Mouse (Mus musculus): ENCODE results near the gene Fscn1. TPM values are rescaled to one million over a fixed set of nuclear protein-coding genes. Genes with fewer than 3 reads are reported as not detected.

Gene Fscn1
- polyA plus RNA-seq, 1 experiment from 2014 or later, result 120 TPM

DNA sequence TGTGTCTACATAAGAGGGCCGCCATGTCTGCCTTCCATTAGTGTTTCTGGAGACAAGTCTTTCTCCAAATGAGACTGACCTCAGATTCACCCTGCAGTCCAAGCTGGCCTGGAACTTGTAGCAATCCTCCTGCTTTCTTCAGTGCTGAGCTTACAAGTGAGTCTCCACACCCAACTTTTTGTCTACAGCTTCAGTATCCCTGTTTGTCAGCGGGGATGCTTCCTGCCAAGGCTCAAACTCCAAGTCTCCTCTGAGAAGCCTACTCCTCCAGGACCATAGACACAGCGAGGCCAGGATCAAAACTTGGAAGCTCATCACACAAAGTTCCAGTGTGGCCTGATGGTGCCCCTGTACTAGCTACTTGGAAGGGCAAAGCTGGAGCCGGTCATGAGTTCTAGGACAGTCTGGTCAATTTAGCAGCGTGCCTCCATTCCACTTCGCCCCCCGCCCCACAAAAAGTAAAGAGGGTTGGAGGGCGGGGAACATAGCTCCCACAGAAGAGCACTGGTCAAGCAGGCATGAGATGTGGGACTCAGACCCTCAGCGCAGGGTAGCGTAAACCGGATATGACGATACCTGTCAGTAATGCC is 32.7 kb upstream of the Fscn1 start:
- Histone ChIP-seq H3K9ac (ENCODE audit: low read length) (peak overlapping the region; percentile 42; the same call in 1 of the 2 replicates), H3K9me3 (ENCODE audit: control insufficient read depth, low read length) (no peaks in the 10 kb centered on the region), H3K4me2 (ENCODE audit: low read length) (no peak overlapping the region), H3K27ac (replicated peaks in 1 of 2; ENCODE audit: control insufficient read depth in 1 of 2, insufficient read depth in 1 of 2, low read depth in 2 of 2, low read length in 2 of 2) (peak overlapping the region; percentile 65 to 73), H3K27me3 (ENCODE audit: control insufficient read depth, insufficient read depth, low read length) (no peaks in the 10 kb centered on the region), H3K4me3 (ENCODE audit: control insufficient read depth in 1 of 2, insufficient read depth in 1 of 2, low read depth in 1 of 2, low read length in 2 of 2) (no peak overlapping the region), H3K4me1 (ENCODE audit: control insufficient read depth in 2 of 2, insufficient read depth in 2 of 2, low read length in 2 of 2) (peaks cover 33 to 47% of the 10 kb centered on the region in 2 experiments), H3K36me3 (ENCODE audit: control insufficient read depth, insufficient read depth, low read length) (no peaks in the 10 kb centered on the region)
- 92% methylated on average over 12 of the region's 12 CpGs for WGBS
- no peak for ATAC-seq (ENCODE audit: insufficient number of reproducible peaks, insufficient read depth, low FRiP score, low read depth)

DNA sequence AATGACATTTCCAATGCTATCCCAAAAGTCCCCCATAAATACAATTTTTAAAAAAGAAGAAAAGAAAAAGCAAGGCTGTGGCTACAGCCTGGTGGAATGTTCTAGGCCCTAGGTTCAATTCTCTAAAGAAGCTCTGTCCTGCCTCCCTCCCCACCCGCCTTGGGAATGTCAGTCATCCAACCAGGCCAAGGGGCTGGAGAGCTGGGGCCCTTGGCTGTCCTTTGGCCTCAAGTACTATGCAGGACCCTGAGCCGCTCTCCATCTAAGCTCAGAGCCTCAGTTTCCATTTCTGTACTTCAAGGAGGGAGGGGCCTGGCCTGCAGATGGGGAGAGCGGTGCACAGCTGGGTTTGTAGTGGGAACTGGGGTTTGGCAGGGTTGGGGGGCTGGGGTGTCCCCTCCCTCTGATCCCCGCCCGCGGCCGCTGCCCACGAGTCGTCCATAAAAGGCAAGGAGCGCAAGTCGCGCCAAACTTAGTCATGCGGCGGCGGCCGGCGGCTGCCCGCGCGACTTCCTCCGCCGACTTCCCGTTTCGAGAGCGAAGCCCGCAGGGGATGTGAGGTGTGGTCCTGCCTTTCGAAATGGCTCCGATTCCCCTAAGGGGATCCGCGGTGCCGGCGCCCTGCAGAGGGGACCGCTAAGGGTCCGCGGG is 31.3 kb upstream of the Fscn1 start:
- 1% methylated on average over 35 of the region's 35 CpGs for WGBS
- Histone ChIP-seq H3K4me1 (ENCODE audit: control insufficient read depth in 2 of 2, insufficient read depth in 2 of 2, low read length in 2 of 2) (peaks cover 33 to 47% of the 10 kb centered on the region in 2 experiments), H3K4me3 (ENCODE audit: control insufficient read depth in 1 of 2, insufficient read depth in 1 of 2, low read depth in 1 of 2, low read length in 2 of 2) (peak overlapping the region; percentile 55 to 59), H3K27ac (replicated peaks in 1 of 2; ENCODE audit: control insufficient read depth in 1 of 2, insufficient read depth in 1 of 2, low read depth in 2 of 2, low read length in 2 of 2) (peak overlapping the region; percentile 83 to 93), H3K9me3 (ENCODE audit: control insufficient read depth, low read length) (no peaks in the 10 kb centered on the region), H3K4me2 (ENCODE audit: low read length) (peak overlapping the region; percentile 82), H3K9ac (ENCODE audit: low read length) (peak overlapping the region; percentile 85), H3K27me3 (ENCODE audit: control insufficient read depth, insufficient read depth, low read length) (no peaks in the 10 kb centered on the region), H3K36me3 (ENCODE audit: control insufficient read depth, insufficient read depth, low read length) (no peaks in the 10 kb centered on the region)
- peak; percentile 45 for ATAC-seq (ENCODE audit: insufficient number of reproducible peaks, insufficient read depth, low FRiP score, low read depth)

DNA sequence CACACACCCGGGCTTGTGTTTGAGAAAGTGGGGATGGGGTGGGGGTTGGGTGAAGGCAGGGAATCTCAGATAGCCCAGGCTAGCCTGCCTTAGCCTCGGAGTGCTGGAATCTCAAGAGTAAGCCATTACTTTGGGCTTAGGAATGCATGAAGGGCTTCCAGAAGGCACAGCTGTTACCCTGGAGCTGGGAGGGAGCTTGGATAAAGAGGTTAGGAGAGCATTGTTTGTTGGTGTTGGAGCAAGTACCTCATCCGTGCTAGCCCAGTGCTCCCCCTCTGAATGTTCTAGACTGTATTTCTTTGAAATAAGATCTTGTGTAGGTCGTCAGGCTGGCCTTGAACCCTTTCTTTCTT is 30.8 kb upstream of the Fscn1 start:
- 21% methylated on average over 4 of the region's 4 CpGs for WGBS
- ATAC-seq (ENCODE audit: insufficient number of reproducible peaks, insufficient read depth, low FRiP score, low read depth), result no peak
- H3K4me1 ChIP-seq (ENCODE audit: control insufficient read depth in 2 of 2, insufficient read depth in 2 of 2, low read length in 2 of 2), result peaks cover 31 to 45% of the 10 kb centered on the region in 2 experiments

DNA sequence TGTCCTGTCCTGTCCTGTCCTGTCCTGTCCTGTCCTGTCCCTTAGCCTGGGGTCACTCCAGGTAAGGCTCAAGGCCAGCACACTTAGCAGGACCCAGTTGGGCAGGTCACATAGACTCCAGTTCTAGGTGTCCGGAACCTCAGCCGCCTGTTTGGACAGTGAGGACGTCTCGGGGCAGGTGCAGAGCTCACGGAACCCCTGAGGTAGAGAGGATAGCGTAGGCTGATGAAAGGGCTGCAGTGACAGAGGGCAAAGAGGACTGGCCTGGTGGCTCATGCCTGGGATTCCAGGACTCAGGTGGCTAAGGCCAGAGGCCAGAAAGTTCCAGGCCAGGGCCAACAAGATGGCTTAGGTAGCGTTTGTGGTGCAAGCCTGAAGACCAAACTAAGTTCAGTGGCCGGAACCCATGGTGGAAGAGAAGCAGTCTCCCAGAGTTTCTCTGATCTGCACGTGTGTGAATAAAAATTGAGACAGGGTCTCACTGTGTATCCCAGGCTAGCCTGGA is 28.9 kb upstream of the Fscn1 start:
- Histone ChIP-seq H3K27ac (replicated peaks in 1 of 2; ENCODE audit: control insufficient read depth in 1 of 2, insufficient read depth in 1 of 2, low read depth in 2 of 2, low read length in 2 of 2) (0 out of 4 replicates have a peak overlapping the region, but pooled peaks of 1 of the 2 experiments have one; percentile 34), H3K36me3 (ENCODE audit: control insufficient read depth, insufficient read depth, low read length) (no peaks in the 10 kb centered on the region), H3K4me2 (ENCODE audit: low read length) (no peak overlapping the region), H3K9ac (ENCODE audit: low read length) (no peak overlapping the region), H3K4me3 (ENCODE audit: control insufficient read depth in 1 of 2, insufficient read depth in 1 of 2, low read depth in 1 of 2, low read length in 2 of 2) (no peak overlapping the region), H3K4me1 (ENCODE audit: control insufficient read depth in 2 of 2, insufficient read depth in 2 of 2, low read length in 2 of 2) (peaks cover 22 to 37% of the 10 kb centered on the region in 2 experiments), H3K9me3 (ENCODE audit: control insufficient read depth, low read length) (no peaks in the 10 kb centered on the region), H3K27me3 (ENCODE audit: control insufficient read depth, insufficient read depth, low read length) (no peaks in the 10 kb centered on the region)
- WGBS, result 78% methylated on average over 9 of the region's 9 CpGs
- no peak for ATAC-seq (ENCODE audit: insufficient number of reproducible peaks, insufficient read depth, low FRiP score, low read depth)

More for the DNA sequence above, 30.8 kb upstream of the Fscn1 start:
- Histone ChIP-seq H3K4me2 (ENCODE audit: low read length) (peak overlapping the region; percentile 82), H3K27me3 (ENCODE audit: control insufficient read depth, insufficient read depth, low read length) (no peaks in the 10 kb centered on the region), H3K27ac (replicated peaks in 1 of 2; ENCODE audit: control insufficient read depth in 1 of 2, insufficient read depth in 1 of 2, low read depth in 2 of 2, low read length in 2 of 2) (peak overlapping the region; percentile 83 to 93), H3K9ac (ENCODE audit: low read length) (peak overlapping the region; percentile 85), H3K9me3 (ENCODE audit: control insufficient read depth, low read length) (no peaks in the 10 kb centered on the region), H3K36me3 (ENCODE audit: control insufficient read depth, insufficient read depth, low read length) (no peaks in the 10 kb centered on the region), H3K4me3 (ENCODE audit: control insufficient read depth in 1 of 2, insufficient read depth in 1 of 2, low read depth in 1 of 2, low read length in 2 of 2) (peak overlapping the region; percentile 55 to 59)

DNA sequence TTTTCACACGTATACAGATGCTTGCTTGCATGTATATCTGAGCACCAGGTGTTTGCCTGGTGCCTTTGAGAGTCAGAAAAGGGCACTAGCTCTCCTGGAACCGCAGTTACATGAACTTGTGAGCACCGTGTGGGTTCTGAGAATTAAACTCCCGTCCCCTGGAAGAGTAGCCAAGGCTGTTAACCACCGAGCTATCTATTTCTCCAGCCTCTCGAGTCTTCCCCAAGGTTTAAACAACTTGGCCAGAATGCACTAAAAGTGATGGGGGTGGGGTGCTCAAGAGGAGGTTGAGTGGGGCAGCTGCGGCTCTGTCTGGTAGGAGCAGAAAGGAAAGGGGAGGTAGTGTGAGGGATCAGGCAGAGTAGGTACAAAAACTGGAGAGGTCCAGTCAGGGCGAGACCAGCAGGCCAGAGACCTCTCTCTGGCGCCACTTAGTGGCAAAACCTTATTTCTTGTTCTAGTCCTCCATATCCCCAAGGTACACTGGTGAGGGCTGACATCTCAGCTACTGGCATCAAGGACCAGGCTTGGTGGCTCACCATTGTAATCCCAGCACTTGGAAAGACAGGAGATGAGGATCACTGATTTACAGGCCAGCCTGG is 28.0 kb upstream of the Fscn1 start:
- no peaks in the 10 kb centered on the region for H3K27me3 ChIP-seq (ENCODE audit: control insufficient read depth, insufficient read depth, low read length)
- peak overlapping the region; percentile 31 to 34 for H3K27ac ChIP-seq (replicated peaks in 1 of 2; ENCODE audit: control insufficient read depth in 1 of 2, insufficient read depth in 1 of 2, low read depth in 2 of 2, low read length in 2 of 2)
- peaks cover 15 to 28% of the 10 kb centered on the region in 2 experiments; a peak in 3 of 4 replicates for H3K4me1 ChIP-seq (ENCODE audit: control insufficient read depth in 2 of 2, insufficient read depth in 2 of 2, low read length in 2 of 2)
- 14% methylated on average over 9 of the region's 9 CpGs for WGBS
- H3K9me3 ChIP-seq (ENCODE audit: control insufficient read depth, low read length), result no peaks in the 10 kb centered on the region
- ATAC-seq (ENCODE audit: insufficient number of reproducible peaks, insufficient read depth, low FRiP score, low read depth), result 0 out of 2 replicates have a peak, but pooled peaks have one; percentile 18
- H3K4me3 ChIP-seq (ENCODE audit: control insufficient read depth in 1 of 2, insufficient read depth in 1 of 2, low read depth in 1 of 2, low read length in 2 of 2), result no peak overlapping the region
- peak overlapping the region; percentile 38; the same call in 1 of the 2 replicates for H3K4me2 ChIP-seq (ENCODE audit: low read length)
- 0 out of 2 replicates have a peak overlapping the region, but pooled peaks have one; percentile 27 for H3K9ac ChIP-seq (ENCODE audit: low read length)
- H3K36me3 ChIP-seq (ENCODE audit: control insufficient read depth, insufficient read depth, low read length), result no peaks in the 10 kb centered on the region

DNA sequence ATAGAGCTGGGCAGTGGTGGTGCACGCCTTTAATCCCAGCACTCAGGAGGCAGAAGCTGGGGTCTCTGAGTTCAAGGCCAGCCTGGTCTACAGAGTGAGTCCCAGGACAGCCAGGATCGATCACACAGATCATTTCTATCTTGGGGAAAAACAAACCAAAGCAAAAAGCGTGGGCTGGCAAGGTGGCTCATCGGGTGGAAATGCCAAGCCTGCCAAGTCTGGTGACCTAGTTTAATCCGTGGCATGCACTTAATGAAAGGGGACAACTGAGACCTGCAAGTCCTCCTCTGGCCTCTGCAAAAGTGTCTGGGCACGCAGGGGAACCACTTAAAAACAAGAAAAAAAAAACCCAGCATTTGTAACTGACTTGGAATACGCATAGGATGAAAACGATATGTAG is 27.4 kb upstream of the Fscn1 start:
- WGBS, result 80% methylated on average over 8 of the region's 8 CpGs
- no peak for ATAC-seq (ENCODE audit: insufficient number of reproducible peaks, insufficient read depth, low FRiP score, low read depth)

DNA sequence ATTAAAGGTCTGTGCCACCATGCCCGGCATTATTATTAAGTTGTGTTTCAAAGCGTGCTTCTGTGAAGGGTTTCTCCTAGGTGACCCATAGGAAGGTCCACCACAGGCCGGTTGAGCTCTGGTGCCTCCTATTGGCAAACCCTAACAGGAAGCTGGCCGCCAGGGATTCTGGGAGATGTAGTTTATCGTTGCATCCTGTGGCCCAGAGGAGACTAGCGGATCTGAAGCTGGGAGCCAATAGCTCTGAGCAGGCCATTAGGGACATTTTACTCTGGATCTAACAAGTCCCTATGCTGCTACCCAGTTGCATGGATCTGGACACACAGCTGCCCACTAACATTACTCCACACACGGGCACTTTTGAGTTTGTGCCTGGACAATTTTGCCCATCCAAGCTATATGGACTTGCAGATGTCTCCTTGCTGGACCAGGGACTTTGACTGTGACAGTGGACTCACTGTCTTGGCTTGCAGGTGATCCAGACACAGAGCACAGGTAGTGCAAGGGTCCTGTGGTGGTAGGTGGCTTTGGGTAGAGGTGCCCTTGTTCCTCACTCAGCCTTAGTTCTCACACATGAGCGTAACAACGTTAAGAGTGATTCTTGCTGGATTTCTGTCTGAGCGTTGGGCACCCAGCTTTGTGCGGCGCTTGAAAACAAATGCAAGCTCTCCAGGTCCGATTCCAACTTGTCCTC is 24.4 kb upstream of the Fscn1 start:
- H3K27me3 ChIP-seq (ENCODE audit: control insufficient read depth, insufficient read depth, low read length), result no peaks in the 10 kb centered on the region
- H3K4me3 ChIP-seq (ENCODE audit: control insufficient read depth in 1 of 2, insufficient read depth in 1 of 2, low read depth in 1 of 2, low read length in 2 of 2), result peak overlapping the region; percentile 10 to 21; a peak in 3 of 4 replicates
- peak overlapping the region; percentile 63 for H3K9ac ChIP-seq (ENCODE audit: low read length)
- 19% methylated on average over 13 of the region's 13 CpGs for WGBS
- no peak overlapping the region for H3K27ac ChIP-seq (replicated peaks in 1 of 2; ENCODE audit: control insufficient read depth in 1 of 2, insufficient read depth in 1 of 2, low read depth in 2 of 2, low read length in 2 of 2)
- H3K36me3 ChIP-seq (ENCODE audit: control insufficient read depth, insufficient read depth, low read length), result no peaks in the 10 kb centered on the region
- H3K9me3 ChIP-seq (ENCODE audit: control insufficient read depth, low read length), result no peaks in the 10 kb centered on the region
- peak overlapping the region; percentile 62 for H3K4me2 ChIP-seq (ENCODE audit: low read length)
- peaks cover 4 to 14% of the 10 kb centered on the region in 2 experiments; a peak in 3 of 4 replicates for H3K4me1 ChIP-seq (ENCODE audit: control insufficient read depth in 2 of 2, insufficient read depth in 2 of 2, low read length in 2 of 2)
- peak; percentile 46 for ATAC-seq (ENCODE audit: insufficient number of reproducible peaks, insufficient read depth, low FRiP score, low read depth)

More for the DNA sequence above, 27.4 kb upstream of the Fscn1 start:
- Histone ChIP-seq H3K36me3 (ENCODE audit: control insufficient read depth, insufficient read depth, low read length) (no peaks in the 10 kb centered on the region), H3K4me1 (ENCODE audit: control insufficient read depth in 2 of 2, insufficient read depth in 2 of 2, low read length in 2 of 2) (peaks cover 9 to 22% of the 10 kb centered on the region in 2 experiments; a peak in 3 of 4 replicates), H3K9me3 (ENCODE audit: control insufficient read depth, low read length) (no peaks in the 10 kb centered on the region), H3K9ac (ENCODE audit: low read length) (no peak overlapping the region), H3K27ac (replicated peaks in 1 of 2; ENCODE audit: control insufficient read depth in 1 of 2, insufficient read depth in 1 of 2, low read depth in 2 of 2, low read length in 2 of 2) (no peak overlapping the region), H3K27me3 (ENCODE audit: control insufficient read depth, insufficient read depth, low read length) (no peaks in the 10 kb centered on the region), H3K4me2 (ENCODE audit: low read length) (no peak overlapping the region), H3K4me3 (ENCODE audit: control insufficient read depth in 1 of 2, insufficient read depth in 1 of 2, low read depth in 1 of 2, low read length in 2 of 2) (no peak overlapping the region)
